Mouse (Mus musculus) C2C12 (cell line): ENCODE data around the gene Duox1. TPM values are rescaled to one million over a fixed set of nuclear protein-coding genes. Genes with fewer than 3 reads are reported as not detected.
"Not testable (repeated sequence)": the region's sequence is repeated elsewhere in the genome, so short reads cannot be mapped to it uniquely, and the experiment has no call there.

Experiments
- H3K27me3 ChIP-seq: one replicate; pipeline ENCODE4 v1.6.1; 2011; ENCODE audit not compliant: control insufficient read depth, insufficient read depth, insufficient read length
- H3K36me3 ChIP-seq: one replicate; pipeline ENCODE4 v1.6.1; 2011; ENCODE audit not compliant: control insufficient read depth, insufficient read depth
- H3K4me3 ChIP-seq: one replicate; pipeline ENCODE4 v1.5.1; 2011; ENCODE audit warnings: mild to moderate bottlenecking, control low read depth; ENCODE audit not compliant: poor library complexity, insufficient read depth, severe bottlenecking
- H3K79me2 ChIP-seq: one replicate; pipeline ENCODE4 v1.6.1; 2011; ENCODE audit not compliant: control insufficient read depth, insufficient read depth
- H3K79me3 ChIP-seq: one replicate; pipeline ENCODE4 v1.6.1; 2011; ENCODE audit warnings: low read depth, control low read depth
- H3ac ChIP-seq: one replicate; pipeline ENCODE3; 2011; ENCODE audit warnings: low read depth; ENCODE audit not compliant: control insufficient read depth, insufficient read length
- CEBPB ChIP-seq: IDR thresholded peaks from one replicate; pipeline ENCODE4 v1.6.1; 2011; ENCODE audit warnings: low read depth, mild to moderate bottlenecking, control low read depth, moderate library complexity
- CTCF ChIP-seq: IDR thresholded peaks from one replicate; pipeline ENCODE4 v1.5.1; 2011; ENCODE audit not compliant: control insufficient read depth, insufficient read depth, insufficient read length
- FOSL1 ChIP-seq: IDR thresholded peaks from one replicate; pipeline ENCODE4 v1.8.0; 2011; ENCODE audit warnings: mild to moderate bottlenecking, low read length; ENCODE audit not compliant: poor library complexity, insufficient read depth, severe bottlenecking
- MAX ChIP-seq: IDR thresholded peaks from one replicate; pipeline ENCODE4 v1.6.1; 2011; ENCODE audit warnings: mild to moderate bottlenecking, control low read depth
- MYOD1 ChIP-seq: IDR thresholded peaks from one replicate; pipeline ENCODE4 v1.6.1; 2011; ENCODE audit warnings: low read depth; ENCODE audit not compliant: control insufficient read depth, insufficient read length
- MYOG ChIP-seq: IDR thresholded peaks from one replicate; pipeline ENCODE4 v1.6.1; 2011; ENCODE audit not compliant: control insufficient read depth, insufficient read length; ENCODE audit errors: extremely low read depth
- USF1 ChIP-seq: IDR thresholded peaks from one replicate; pipeline ENCODE4 v1.6.1; 2011; ENCODE audit warnings: low read depth, mild to moderate bottlenecking, control low read depth, moderate library complexity
- polyA plus RNA-seq: library from polyadenylated mRNA; unstranded; fragments of >200 nt; fragmentation: generic; extraction: Trizol; gene quantifications from one replicate; pipeline ENCODE4 v1.2.1, GENCODE M21; 2012; ENCODE audit warnings: missing spikeins

Gene Duox1
- polyA plus RNA-seq, 1 experiment = 0.14 TPM

GRCm38 (mm10) chr2:122337291-122337690, 21.8 kb downstream of the Duox1 start:
- TF ChIP-seq FOSL1 (no peak), CEBPB (no peak), MYOG (no peak)
- Histone ChIP-seq H3K79me2 (no peaks in the 10 kb centered on the region), H3K79me3 (no peaks in the 10 kb centered on the region), H3K4me3 (no peak overlapping the region), H3K36me3 (no peaks in the 10 kb centered on the region), H3K27me3 (no peaks in the 10 kb centered on the region), H3ac (no peak overlapping the region)

DNA sequence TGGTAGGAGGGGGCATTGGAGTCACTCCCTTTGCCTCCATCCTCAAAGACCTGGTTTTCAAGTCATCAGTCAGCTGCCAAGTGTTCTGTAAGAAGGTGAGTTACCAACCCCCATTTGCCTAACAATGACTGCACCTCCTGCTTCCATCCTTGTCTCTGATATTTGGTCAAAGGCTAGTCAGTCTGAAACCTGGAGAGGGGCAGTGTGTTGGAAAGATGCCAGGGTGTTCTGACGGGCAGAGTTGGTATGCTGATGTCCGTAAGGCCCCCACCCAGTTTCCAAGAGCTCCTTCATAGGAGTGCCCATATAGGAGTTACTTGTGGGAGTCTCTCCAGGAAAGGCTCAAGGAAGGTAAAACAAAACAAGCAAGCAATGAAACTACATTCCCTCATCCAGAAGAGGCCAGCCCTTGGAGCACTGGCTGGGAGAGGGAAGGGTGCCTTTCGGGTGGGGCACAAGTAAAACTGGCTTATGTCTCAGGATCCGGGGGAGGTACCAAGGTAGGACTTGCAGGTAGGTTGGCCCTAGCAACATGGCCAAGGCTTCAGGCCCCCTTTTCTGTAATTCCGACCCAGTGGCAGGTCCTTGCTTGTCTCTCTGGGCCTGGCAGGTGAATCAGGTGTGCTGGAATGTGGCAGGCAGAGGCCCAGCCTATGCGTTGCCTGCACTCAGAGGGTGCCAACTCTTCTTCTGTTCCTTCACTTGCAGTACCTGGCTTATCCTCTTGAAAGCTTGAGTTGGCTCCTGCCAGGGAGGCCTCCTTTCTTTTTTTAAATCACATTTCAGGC, 29.8 kb downstream of the Duox1 start:
- no peaks in the 10 kb centered on the region for H3K36me3 ChIP-seq
- no peaks in the 10 kb centered on the region for H3K79me2 ChIP-seq
- H3K4me3 ChIP-seq = no peak overlapping the region
- no peaks in the 10 kb centered on the region for H3K79me3 ChIP-seq
- no peaks in the 10 kb centered on the region for H3K27me3 ChIP-seq
- TF ChIP-seq FOSL1 (no peak), CTCF (no peak), MAX (no peak), MYOD1 (no peak), USF1 (no peak), MYOG (no peak), CEBPB (no peak)
- no peak overlapping the region for H3ac ChIP-seq

- H3ac ChIP-seq, H3K79me2 ChIP-seq, H3K4me3 ChIP-seq, H3K79me3 ChIP-seq, H3K27me3 ChIP-seq, H3K36me3 ChIP-seq: not testable (repeated sequence)
Measured at GRCm38 (mm10) chr2:122346164-122346563, 30.7 kb downstream of the Duox1 start.

DNA sequence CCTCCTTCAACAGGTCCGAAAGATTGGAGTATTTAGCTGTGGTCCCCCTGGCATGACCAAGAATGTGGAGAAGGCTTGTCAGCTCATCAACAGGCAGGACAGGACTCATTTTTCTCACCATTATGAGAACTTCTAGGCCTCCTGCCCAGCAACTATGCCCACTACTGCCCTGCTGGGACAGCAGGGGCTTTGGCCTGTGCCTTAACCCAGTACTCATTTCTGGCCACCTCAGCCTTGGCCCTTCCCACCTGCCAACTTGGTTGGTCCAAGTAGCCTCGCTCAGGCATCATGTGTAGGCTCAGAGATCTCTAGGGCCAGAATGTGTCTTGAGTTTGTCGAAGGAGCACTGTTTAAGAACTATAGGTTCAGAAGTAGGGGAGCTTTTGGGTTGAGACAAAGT, 31.8 kb downstream of the Duox1 start:
- Histone ChIP-seq H3ac (no peak overlapping the region), H3K79me3 (no peaks in the 10 kb centered on the region), H3K79me2 (no peaks in the 10 kb centered on the region), H3K27me3 (no peaks in the 10 kb centered on the region), H3K36me3 (peaks cover 5% of the 10 kb centered on the region), H3K4me3 (no peak overlapping the region)
- TF ChIP-seq CEBPB (no peak), CTCF (no peak), MYOD1 (no peak), FOSL1 (no peak), MYOG (no peak), USF1 (no peak), MAX (no peak)

DNA sequence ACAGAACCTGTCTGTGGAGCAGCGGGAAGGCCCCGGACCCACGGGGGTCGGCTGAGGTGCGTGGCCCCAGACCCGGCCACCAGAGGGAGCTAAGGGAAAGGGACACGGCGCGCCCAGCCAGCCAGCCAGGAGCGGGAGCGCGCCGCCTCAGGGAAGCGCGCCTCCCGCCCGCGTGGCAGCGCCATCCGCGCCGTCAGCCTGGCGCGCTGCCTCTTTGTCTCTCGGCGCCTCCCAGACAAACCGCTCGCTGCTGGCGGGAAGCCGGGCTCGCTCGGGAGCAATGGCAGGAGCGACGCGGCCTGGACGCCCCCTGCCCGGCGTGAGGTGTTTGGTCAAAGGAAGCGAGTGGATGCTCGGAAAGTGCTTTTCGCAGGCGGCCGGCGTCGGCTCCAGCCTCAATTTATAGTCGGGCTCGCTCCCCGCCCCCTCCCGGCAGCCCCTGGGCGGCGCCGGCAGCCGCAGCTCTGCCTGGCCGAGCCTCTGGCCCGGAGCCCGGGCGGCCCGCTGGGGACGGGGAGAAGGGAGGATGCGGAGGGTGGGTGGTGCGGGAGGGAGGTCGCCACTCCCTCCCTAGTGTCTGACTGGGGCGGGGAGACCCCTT, 33.2 kb downstream of the Duox1 start:
- no peak for TF ChIP-seq CEBPB
- TF ChIP-seq MYOG = no peak
- TF ChIP-seq MAX = peak; percentile 81
- TF ChIP-seq MYOD1 = no peak
- TF ChIP-seq CTCF = peak; percentile 94
- Histone ChIP-seq H3K79me3 (no peaks in the 10 kb centered on the region), H3K36me3 (peaks cover 10% of the 10 kb centered on the region), H3K27me3 (no peaks in the 10 kb centered on the region), H3K79me2 (no peaks in the 10 kb centered on the region), H3ac (peak overlapping the region; percentile 71), H3K4me3 (peak overlapping the region; percentile 21)

DNA sequence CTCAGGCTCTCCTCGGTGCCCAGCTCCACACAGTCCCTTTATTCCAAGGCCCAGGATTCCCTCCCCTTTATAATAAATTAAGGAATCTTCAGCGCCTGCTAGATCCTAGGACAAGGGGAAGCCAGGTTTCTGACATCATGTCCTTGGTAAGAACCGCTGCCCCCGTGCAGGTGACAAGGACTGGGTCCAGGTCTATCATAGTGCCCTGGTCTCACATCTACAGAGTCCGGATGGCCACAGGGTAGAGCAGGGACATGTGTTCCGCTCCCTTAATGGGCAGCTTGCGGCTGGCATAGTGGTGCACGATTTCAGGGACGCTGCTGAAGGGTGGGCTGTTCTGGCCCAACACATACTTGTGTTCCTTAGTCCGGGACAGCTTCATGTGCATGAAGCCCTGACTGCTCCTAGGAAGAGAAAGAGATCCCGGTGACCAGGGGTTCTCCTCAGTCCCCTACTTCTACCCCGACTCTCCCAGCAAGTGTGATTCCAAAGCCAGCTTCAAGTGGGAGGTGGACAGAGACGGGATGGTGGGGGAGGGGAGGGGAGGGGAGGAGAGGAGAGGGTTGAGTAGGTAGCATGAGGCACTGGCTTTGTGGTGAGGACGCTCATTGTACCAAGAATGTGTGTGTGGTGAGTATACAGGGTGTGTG, 33.8 kb downstream of the Duox1 start:
- peak overlapping the region; percentile 7 for H3K4me3 ChIP-seq
- no peak for TF ChIP-seq MAX
- no peak for TF ChIP-seq CEBPB
- TF ChIP-seq MYOG = no peak
- TF ChIP-seq CTCF = no peak
- no peak for TF ChIP-seq FOSL1
- no peak for TF ChIP-seq MYOD1
- TF ChIP-seq USF1 = no peak
- H3K79me2 ChIP-seq = no peaks in the 10 kb centered on the region
- no peaks in the 10 kb centered on the region for H3K79me3 ChIP-seq
- peak overlapping the region; percentile 55 for H3ac ChIP-seq
- H3K27me3 ChIP-seq = no peaks in the 10 kb centered on the region
- peaks cover 10% of the 10 kb centered on the region for H3K36me3 ChIP-seq
